Mouse (Mus musculus) liver, embryonic 14 days (tissue): ENCODE data around the gene Zfp292. TPM values are rescaled to one million over a fixed set of nuclear protein-coding genes. Genes with fewer than 3 reads are reported as not detected.

Experiments used
- polyA plus RNA-seq: library from polyadenylated mRNA; depleted of rRNA; stranded (reverse); fragments of >200 nt; gene quantifications from 2 replicates; pipeline ENCODE4 v1.2.3, GENCODE M21; 2012; rRNA removed

Gene Zfp292
- polyA plus RNA-seq, result 2.8 and 3.1 TPM in 2 replicates

GRCm38 (mm10) chr4:34882818-34883217 lies at the start of gene Zfp292:
Gene Zfp292, minus strand, starts transcription at chr4:34882960.

GRCm38 (mm10) chr4:34893479-34893878 lies 10.7 kb upstream of the Zfp292 start, which contains the start of gene Cga:
Gene Cga, plus strand, starts transcription at chr4:34893779.

DNA sequence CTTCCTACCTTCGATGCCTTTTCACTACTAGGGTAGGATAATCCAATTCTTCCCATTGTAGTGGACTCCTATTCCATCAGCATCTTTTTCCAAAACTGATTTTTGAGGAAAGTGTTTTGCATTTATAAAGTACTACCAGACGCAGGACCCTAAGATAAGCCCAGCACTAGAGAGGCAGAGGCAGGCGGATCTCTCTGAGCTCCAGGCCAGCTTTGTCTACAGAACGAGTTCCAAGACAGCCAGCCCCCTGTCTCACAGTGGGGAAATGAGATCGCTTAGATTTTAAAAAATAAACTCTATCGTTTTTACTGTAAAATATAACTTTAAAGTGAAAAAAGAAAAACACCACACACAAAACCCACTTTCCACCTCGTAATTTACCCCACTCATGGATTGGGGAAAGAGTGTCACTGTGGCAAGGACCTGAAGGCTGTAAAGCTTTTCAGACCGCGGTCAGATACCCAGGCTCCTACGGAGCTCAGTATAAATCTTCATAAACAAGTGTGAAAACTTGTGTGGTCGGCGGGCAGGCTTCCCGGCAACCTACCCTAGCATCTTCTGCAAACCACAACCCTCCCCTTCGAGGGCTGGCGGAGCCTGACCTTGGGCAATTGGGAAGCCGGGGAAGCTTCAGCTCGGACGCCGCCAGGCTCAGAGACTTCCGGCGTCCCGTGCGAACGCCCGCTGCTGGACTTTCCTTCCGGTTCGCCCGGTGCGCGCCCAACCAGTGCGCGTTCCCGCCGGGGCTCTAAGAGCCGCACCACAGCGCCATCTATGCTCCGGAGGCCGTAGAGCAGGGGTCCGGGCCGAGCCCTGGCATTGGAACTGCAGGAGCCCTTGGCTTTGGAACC lies 104.9 kb downstream of the Zfp292 start, which contains the start of gene Smim8:
TSS of gene Smim8 (minus strand) at position 747 of the 851 bp plus-strand sequence.

DNA sequence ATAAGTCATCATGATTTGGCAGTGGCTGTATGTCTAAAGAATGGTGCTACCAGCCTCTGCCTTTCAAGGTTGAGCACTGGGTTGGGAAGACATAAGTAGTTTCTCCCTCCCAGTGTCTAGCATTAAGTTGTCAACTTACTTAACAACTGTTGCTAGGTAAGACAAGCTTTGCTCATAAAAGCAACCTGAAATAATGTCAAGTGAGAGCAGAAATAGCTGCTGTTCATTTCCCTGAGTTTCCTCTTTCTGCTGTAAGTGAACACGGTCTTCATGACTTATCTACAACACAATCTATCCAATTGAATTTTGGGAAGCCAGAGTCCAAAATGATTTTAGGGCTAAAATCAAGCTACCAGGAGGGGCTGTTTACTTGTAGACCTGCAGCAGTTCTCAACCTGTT lies 126.6 kb downstream of the Zfp292 start, which contains the start of gene Gm136:
TSS of gene Gm136 (minus strand) at position 101 of the 400 bp plus-strand sequence.

Other genes starting within 250 kb of the Zfp292 start
- gene Slc35a1, start 195.5 kb downstream of the Zfp292 start, polyA plus RNA-seq, result 8.0 and 9.5 TPM in 2 replicates
- gene Cfap206, start 152.8 kb downstream of the Zfp292 start, polyA plus RNA-seq, result not detected in 2 replicates
- not detected in 2 replicates for gene Gm136, start 126.7 kb downstream of the Zfp292 start, polyA plus RNA-seq
- gene Smim8, start 104.5 kb downstream of the Zfp292 start, polyA plus RNA-seq, result 10.0 and 10.7 TPM in 2 replicates
- 0.03 TPM in 1 of 2 replicates, not detected in the other for gene Cga, start 10.8 kb upstream of the Zfp292 start, polyA plus RNA-seq